Mouse (Mus musculus) brain, embryonic 14.5 days (tissue): ENCODE measurements around the gene Asna1.

ENCODE experiments used
- CTCF ChIP-seq: fragments of 200-500 bp; IDR thresholded peaks from 2 replicates; pipeline ENCODE4 v1.5.1; 2012; ENCODE audit warnings: inconsistent platforms, mild to moderate bottlenecking, moderate library complexity, borderline replicate concordance; ENCODE audit not compliant: insufficient read depth, insufficient read length; ENCODE audit errors: extremely low read depth
- POLR2A ChIP-seq: fragments of 200-500 bp; IDR thresholded peaks from 2 replicates; pipeline ENCODE4 v1.6.1; 2012; ENCODE audit warnings: mild to moderate bottlenecking, inconsistent platforms, borderline replicate concordance; ENCODE audit not compliant: poor library complexity, insufficient read depth, insufficient read length, severe bottlenecking; ENCODE audit errors: extremely low read depth

DNA sequence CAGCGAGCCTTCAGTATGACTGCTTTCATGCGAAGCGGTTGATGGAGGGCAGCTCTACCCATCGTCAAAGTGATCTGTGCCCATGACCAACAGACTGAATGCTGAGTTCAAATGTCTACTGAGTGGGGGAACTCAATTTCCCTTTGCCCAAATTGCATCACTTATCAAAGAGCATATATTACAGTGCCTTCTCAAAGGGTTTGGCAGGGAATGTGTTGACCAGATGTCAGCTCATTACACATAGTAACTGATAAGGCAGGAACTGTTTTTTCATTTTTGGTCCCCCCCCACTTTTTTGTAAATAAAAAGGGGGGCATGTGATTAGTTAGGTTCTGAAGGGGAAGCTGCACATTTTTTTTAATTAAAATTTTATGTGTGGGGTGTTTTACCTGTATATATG is 37.5 kb upstream of the Asna1 start:
- TF ChIP-seq CTCF, result no peak
- no peak for TF ChIP-seq POLR2A
